Mouse (Mus musculus): Measurements from ENCODE around the gene Mdfi.
"Not testable (repeated sequence)": the region's sequence is repeated elsewhere in the genome, so short reads cannot be mapped to it uniquely, and the experiment has no call there.

Mdfi gene

GRCm38 (mm10) chr17:47834482-47834767, at the start of gene Mdfi:
Mdfi (minus strand) TSS chr17:47834691.
- DNase-seq (ENCODE audit: low spot score in 2 of 2) = no peak

- no peak for DNase-seq (ENCODE audit: low spot score in 2 of 2)
These were observed 48.6 kb upstream of the Mdfi start for GRCm38 (mm10) chr17:47883099-47883498.

GRCm38 (mm10) chr17:47881330-47881729, 46.8 kb upstream of the Mdfi start:
- DNase-seq (ENCODE audit: low spot score in 2 of 2) = no peak

GRCm38 (mm10) chr17:47879207-47879606, 44.7 kb upstream of the Mdfi start:
- no peak for DNase-seq (ENCODE audit: low spot score in 2 of 2)

- DNase-seq (ENCODE audit: low spot score in 2 of 2) = peak; percentile 80 to 82
These were observed 44.0 kb upstream of the Mdfi start for GRCm38 (mm10) chr17:47878378-47879089.

- DNase-seq (ENCODE audit: low spot score in 2 of 2) = no peak
These were observed 43.4 kb upstream of the Mdfi start for GRCm38 (mm10) chr17:47877715-47878377.

GRCm38 (mm10) chr17:47876776-47877714, 42.6 kb upstream of the Mdfi start:
- DNase-seq (ENCODE audit: low spot score in 2 of 2) = no peak

GRCm38 (mm10) chr17:47873341-47873791, 38.9 kb upstream of the Mdfi start:
- DNase-seq (ENCODE audit: low spot score in 2 of 2) = peak; percentile 79 to 83

- DNase-seq (ENCODE audit: low spot score in 2 of 2) = no peak
These were observed 38.0 kb upstream of the Mdfi start for GRCm38 (mm10) chr17:47872311-47873011.

GRCm38 (mm10) chr17:47869874-47870273, 35.4 kb upstream of the Mdfi start:
- no peak for DNase-seq (ENCODE audit: low spot score in 2 of 2)

- no peak for DNase-seq (ENCODE audit: low spot score in 2 of 2)
These were observed 31.5 kb upstream of the Mdfi start for GRCm38 (mm10) chr17:47866037-47866436.

GRCm38 (mm10) chr17:47864496-47864895, 30.0 kb upstream of the Mdfi start:
- peak in 1 of 2 experiments; percentile 62 for DNase-seq (ENCODE audit: low spot score in 2 of 2)

- no peak for DNase-seq (ENCODE audit: low spot score in 2 of 2)
These were observed 28.9 kb upstream of the Mdfi start for GRCm38 (mm10) chr17:47863437-47863836.

- no peak for DNase-seq (ENCODE audit: low spot score in 2 of 2)
These were observed 28.5 kb upstream of the Mdfi start for GRCm38 (mm10) chr17:47863023-47863422.

GRCm38 (mm10) chr17:47855544-47855943, 21.1 kb upstream of the Mdfi start:
- DNase-seq (ENCODE audit: low spot score in 2 of 2) = no peak

GRCm38 (mm10) chr17:47854908-47855307, 20.4 kb upstream of the Mdfi start:
- no peak for DNase-seq (ENCODE audit: low spot score in 2 of 2)

GRCm38 (mm10) chr17:47853760-47854159, 19.3 kb upstream of the Mdfi start:
- DNase-seq (ENCODE audit: low spot score in 2 of 2) = no peak

- no peak for DNase-seq (ENCODE audit: low spot score in 2 of 2)
These were observed 18.8 kb upstream of the Mdfi start for GRCm38 (mm10) chr17:47853336-47853735.

- DNase-seq (ENCODE audit: low spot score in 2 of 2) = not testable (repeated sequence)
These were observed 17.4 kb upstream of the Mdfi start for GRCm38 (mm10) chr17:47851798-47852360.

GRCm38 (mm10) chr17:47850639-47851314, 16.3 kb upstream of the Mdfi start:
- DNase-seq (ENCODE audit: low spot score in 2 of 2) = no peak

GRCm38 (mm10) chr17:47850035-47850434, 15.5 kb upstream of the Mdfi start:
- no peak for DNase-seq (ENCODE audit: low spot score in 2 of 2)
